Mouse (Mus musculus) liver, postnatal 0 days (tissue): ENCODE measurements around the gene Nav2.

Experiments used
- CTCF ChIP-seq: sonication (generic); IDR thresholded peaks from 2 replicates; pipeline ENCODE4 v1.5.1; 2016; ENCODE audit warnings: antibody characterized with exemption, low read depth
- EP300 ChIP-seq: IDR thresholded peaks from 2 replicates; pipeline ENCODE4 v1.6.1; 2016; ENCODE audit warnings: antibody characterized with exemption, low read depth, mild to moderate bottlenecking

DNA sequence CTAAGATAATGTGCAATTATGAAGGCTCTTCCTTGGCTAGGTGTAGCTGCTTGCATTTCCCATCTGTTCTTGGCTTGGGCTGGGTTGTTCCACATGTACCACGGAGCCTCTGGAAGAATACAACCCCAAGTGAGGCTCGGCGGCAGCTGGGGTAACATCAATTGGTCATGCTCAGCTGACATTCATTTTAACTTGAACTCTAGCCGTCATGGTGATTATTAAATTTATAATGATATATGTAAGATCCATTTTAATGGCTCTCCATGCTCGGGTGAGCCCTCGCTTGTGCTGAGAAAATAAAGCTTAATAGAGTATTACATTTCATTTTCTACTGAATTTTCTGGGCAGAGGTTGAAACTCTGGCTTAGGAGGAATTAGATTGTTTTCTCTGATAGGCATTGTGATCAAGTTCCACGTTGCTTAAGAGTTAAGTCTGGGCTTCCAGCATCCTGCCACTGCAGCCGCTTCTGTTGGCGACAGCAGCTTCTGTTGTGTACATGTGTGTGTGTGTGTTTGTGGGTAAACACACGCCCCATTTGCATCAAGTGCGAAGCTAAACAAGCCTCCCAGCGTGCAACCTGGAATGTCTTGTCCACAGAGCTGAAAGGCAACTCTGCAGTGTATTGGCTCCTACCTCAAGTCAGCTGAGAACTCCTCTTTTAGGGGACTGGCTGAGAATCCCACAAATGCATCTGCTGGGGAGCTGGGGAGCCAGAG, 57.4 kb downstream of the Nav2 start:
- TF ChIP-seq CTCF (no peak), EP300 (no peak)
